Mouse (Mus musculus): ENCODE measurements around the gene Anapc15-ps. TPM values are rescaled to one million over a fixed set of nuclear protein-coding genes. Genes with fewer than 3 reads are reported as not detected.

Anapc15-ps gene
- total RNA-seq (2023): not detected

DNA sequence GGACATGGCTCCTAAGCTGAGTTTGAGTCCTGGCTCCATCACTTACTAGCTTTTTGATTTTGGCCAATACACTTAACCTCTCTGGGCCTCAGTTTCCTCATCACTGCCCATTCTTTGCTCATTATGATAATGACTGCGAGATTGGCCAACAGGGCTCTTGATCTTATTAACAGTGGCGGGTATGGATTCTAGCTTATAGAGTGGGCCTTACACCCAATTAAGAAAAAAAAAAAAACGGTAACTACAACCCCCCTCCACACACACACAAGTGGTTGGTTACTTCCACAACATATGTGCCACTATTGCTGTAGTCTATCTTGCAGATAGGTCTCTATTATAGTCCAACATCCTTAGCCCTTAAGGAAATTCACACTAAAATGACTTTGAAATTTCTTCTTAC lies at the start of gene Anapc15-ps:
Gene Anapc15-ps (minus strand): TSS at position 101 of the 400 bp plus-strand sequence.

Other genes with a start within 250 kb of the Anapc15-ps start
- 10 to 100 TPM; 47.7 to 52.6 TPM for gene Mrpl42, start 171.5 kb downstream of the Anapc15-ps start, total RNA-seq (2023)
- gene Ube2n, start 158.3 kb downstream of the Anapc15-ps start, total RNA-seq (2023): 100 to 1,000 TPM; 107 to 119 TPM
- 10 to 100 TPM; 18.4 to 21.8 TPM for gene Nudt4, start 109.3 kb downstream of the Anapc15-ps start, total RNA-seq (2023)
- gene Gm33543, start 169.5 kb upstream of the Anapc15-ps start, total RNA-seq (2023): not detected